Mouse (Mus musculus): ENCODE measurements around the gene Tia1. TPM values are rescaled to one million over a fixed set of nuclear protein-coding genes. Genes with fewer than 3 reads are reported as not detected.
"Not testable (repeated sequence)": the region's sequence is repeated elsewhere in the genome, so short reads cannot be mapped to it uniquely, and the experiment has no call there.

Gene Tia1
- polyA plus RNA-seq, 1 experiment from 2014 or later, result 144 TPM

DNA sequence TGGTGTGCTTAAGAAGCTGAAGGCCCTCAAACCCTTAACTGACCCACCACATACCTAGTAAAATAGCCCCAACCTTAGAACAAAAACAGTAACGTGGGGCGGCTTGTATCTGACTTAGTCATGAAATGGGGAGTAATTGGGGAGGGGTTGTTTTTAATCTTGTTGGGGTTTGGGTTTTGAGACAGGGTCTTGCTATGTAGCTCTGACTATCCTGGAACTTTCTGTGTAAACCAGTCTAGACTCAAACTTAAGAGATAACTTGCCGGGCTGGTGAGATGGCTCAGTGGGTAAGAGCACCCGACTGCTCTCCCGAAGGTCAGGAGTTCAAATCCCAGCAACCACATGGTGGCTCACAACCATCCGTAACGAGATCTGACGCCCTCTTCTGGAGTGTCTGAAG, 23.9 kb upstream of the Tia1 start:
- not testable (repeated sequence) for H3K4me3 ChIP-seq (ENCODE audit: low read depth, low read length); ATAC-seq (replicated peaks; ENCODE audit: insufficient number of reproducible peaks, low FRiP score, low TSS enrichment); H3K9me3 ChIP-seq (replicated peaks; ENCODE audit: control insufficient read depth, low read length); H3K27me3 ChIP-seq (ENCODE audit: control insufficient read depth, insufficient read depth, low read length); H3K9ac ChIP-seq (ENCODE audit: low read depth, low read length); H3K4me2 ChIP-seq; H3K27ac ChIP-seq (ENCODE audit: low read depth, low read length); H3K4me1 ChIP-seq (ENCODE audit: control insufficient read depth, insufficient read depth, low read length)
- H3K36me3 ChIP-seq (ENCODE audit: control insufficient read depth, insufficient read depth, low read length), result peaks cover 21% of the 10 kb centered on the region
- WGBS (ENCODE audit: insufficient replicate concordance), result 78% methylated on average over 6 of the region's 8 CpGs

DNA sequence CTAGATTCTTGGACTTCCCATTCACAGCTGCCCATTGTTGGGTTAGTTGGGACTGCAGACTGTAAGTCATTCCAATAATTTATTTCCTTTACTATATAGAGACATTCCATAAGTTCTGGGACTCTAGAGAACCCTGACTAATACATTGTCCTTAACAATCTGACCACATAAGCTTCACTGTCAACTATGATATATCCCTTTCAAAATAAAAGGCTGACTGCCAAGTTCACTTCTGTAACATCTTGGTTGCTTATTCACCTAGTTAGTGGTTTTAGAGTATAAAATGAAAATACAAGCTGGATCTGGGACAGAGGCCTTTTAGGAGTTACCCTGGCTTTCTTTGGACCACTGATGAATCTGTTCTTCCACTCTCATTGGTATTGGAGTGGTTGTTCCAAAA, 21.5 kb upstream of the Tia1 start:
- Histone ChIP-seq H3K9me3 (replicated peaks; ENCODE audit: control insufficient read depth, low read length) (no peaks in the 10 kb centered on the region), H3K36me3 (ENCODE audit: control insufficient read depth, insufficient read depth, low read length) (peaks cover 12% of the 10 kb centered on the region), H3K4me2 (no peak overlapping the region), H3K4me1 (ENCODE audit: control insufficient read depth, insufficient read depth, low read length) (no peaks in the 10 kb centered on the region), H3K4me3 (ENCODE audit: low read depth, low read length) (no peak overlapping the region), H3K27me3 (ENCODE audit: control insufficient read depth, insufficient read depth, low read length) (no peaks in the 10 kb centered on the region), H3K27ac (ENCODE audit: low read depth, low read length) (no peak overlapping the region), H3K9ac (ENCODE audit: low read depth, low read length) (no peak overlapping the region)
- ATAC-seq (replicated peaks; ENCODE audit: insufficient number of reproducible peaks, low FRiP score, low TSS enrichment), result no peak

- Histone ChIP-seq H3K4me2 (no peak overlapping the region), H3K4me3 (ENCODE audit: low read depth, low read length) (no peak overlapping the region), H3K4me1 (ENCODE audit: control insufficient read depth, insufficient read depth, low read length) (no peaks in the 10 kb centered on the region), H3K9me3 (replicated peaks; ENCODE audit: control insufficient read depth, low read length) (no peaks in the 10 kb centered on the region), H3K9ac (ENCODE audit: low read depth, low read length) (no peak overlapping the region), H3K27me3 (ENCODE audit: control insufficient read depth, insufficient read depth, low read length) (no peaks in the 10 kb centered on the region), H3K36me3 (ENCODE audit: control insufficient read depth, insufficient read depth, low read length) (peaks cover 7% of the 10 kb centered on the region), H3K27ac (ENCODE audit: low read depth, low read length) (no peak overlapping the region)
- 37% methylated on average over 16 of the region's 16 CpGs for WGBS (ENCODE audit: insufficient replicate concordance)
- ATAC-seq (replicated peaks; ENCODE audit: insufficient number of reproducible peaks, low FRiP score, low TSS enrichment), result no peak
These were observed 20.6 kb upstream of the Tia1 start for GRCm38 (mm10) chr6:86383370-86383769.

DNA sequence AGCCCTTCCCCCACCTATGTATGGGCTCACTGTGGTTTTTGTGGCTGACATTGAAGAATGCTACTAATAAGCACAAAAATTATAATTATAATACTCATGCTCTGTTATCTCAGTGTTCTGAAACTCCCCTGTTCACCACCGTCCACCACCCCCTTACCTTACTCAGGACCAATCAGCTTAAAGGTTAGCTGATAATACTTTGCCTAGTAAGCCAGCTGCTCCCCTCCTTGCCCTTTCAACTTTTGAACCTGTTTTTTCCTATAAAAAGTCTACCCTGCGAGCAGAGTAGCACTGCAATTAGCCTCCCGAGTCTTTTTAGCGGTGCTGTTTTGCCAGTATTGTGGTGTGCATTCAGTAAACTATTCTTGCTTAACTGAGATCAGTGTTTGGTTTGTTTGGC, 19.3 kb upstream of the Tia1 start:
- ATAC-seq (replicated peaks; ENCODE audit: insufficient number of reproducible peaks, low FRiP score, low TSS enrichment), result no peak
- Histone ChIP-seq H3K4me1 (ENCODE audit: control insufficient read depth, insufficient read depth, low read length) (no peaks in the 10 kb centered on the region), H3K4me3 (ENCODE audit: low read depth, low read length) (no peak overlapping the region), H3K27ac (ENCODE audit: low read depth, low read length) (no peak overlapping the region), H3K27me3 (ENCODE audit: control insufficient read depth, insufficient read depth, low read length) (no peaks in the 10 kb centered on the region), H3K9me3 (replicated peaks; ENCODE audit: control insufficient read depth, low read length) (no peaks in the 10 kb centered on the region), H3K4me2 (no peak overlapping the region), H3K36me3 (ENCODE audit: control insufficient read depth, insufficient read depth, low read length) (peaks cover 8% of the 10 kb centered on the region), H3K9ac (ENCODE audit: low read depth, low read length) (no peak overlapping the region)
- 62% methylated on average over 4 of the region's 4 CpGs for WGBS (ENCODE audit: insufficient replicate concordance)

- no peak overlapping the region for H3K4me3 ChIP-seq (ENCODE audit: low read depth, low read length)
- H3K4me2 ChIP-seq, result no peak overlapping the region
- 70% methylated on average over 5 of the region's 5 CpGs for WGBS (ENCODE audit: insufficient replicate concordance)
- peaks cover 13% of the 10 kb centered on the region for H3K36me3 ChIP-seq (ENCODE audit: control insufficient read depth, insufficient read depth, low read length)
- H3K27me3 ChIP-seq (ENCODE audit: control insufficient read depth, insufficient read depth, low read length), result no peaks in the 10 kb centered on the region
- ATAC-seq (replicated peaks; ENCODE audit: insufficient number of reproducible peaks, low FRiP score, low TSS enrichment), result no peak
- H3K4me1 ChIP-seq (ENCODE audit: control insufficient read depth, insufficient read depth, low read length), result no peaks in the 10 kb centered on the region
- no peak overlapping the region for H3K9ac ChIP-seq (ENCODE audit: low read depth, low read length)
- no peak overlapping the region for H3K27ac ChIP-seq (ENCODE audit: low read depth, low read length)
- no peaks in the 10 kb centered on the region for H3K9me3 ChIP-seq (replicated peaks; ENCODE audit: control insufficient read depth, low read length)
These were observed 18.5 kb upstream of the Tia1 start for GRCm38 (mm10) chr6:86385362-86386104.

DNA sequence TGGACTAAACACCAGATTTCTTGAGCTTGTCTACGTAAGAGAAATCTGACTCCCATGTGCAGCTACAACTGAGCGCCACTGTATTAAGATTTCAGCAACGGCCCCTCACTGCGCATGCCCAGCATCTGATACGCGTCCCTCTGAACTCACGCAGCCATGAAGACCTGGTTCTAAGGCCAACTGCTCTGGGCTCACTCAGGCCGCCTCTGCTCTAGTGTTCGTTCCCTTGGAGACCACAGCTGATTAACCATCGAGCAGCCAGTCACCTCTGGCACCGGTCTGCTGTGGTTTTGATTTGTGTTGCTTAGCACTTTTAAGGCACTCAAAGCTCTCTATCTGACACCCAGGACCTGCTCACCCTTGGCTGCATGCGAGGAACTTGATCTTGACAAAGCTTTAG, 16.7 kb upstream of the Tia1 start:
- Histone ChIP-seq H3K9me3 (replicated peaks; ENCODE audit: control insufficient read depth, low read length) (no peaks in the 10 kb centered on the region), H3K27ac (ENCODE audit: low read depth, low read length) (no peak overlapping the region), H3K27me3 (ENCODE audit: control insufficient read depth, insufficient read depth, low read length) (no peaks in the 10 kb centered on the region), H3K4me1 (ENCODE audit: control insufficient read depth, insufficient read depth, low read length) (no peaks in the 10 kb centered on the region), H3K4me2 (no peak overlapping the region), H3K9ac (ENCODE audit: low read depth, low read length) (no peak overlapping the region), H3K36me3 (ENCODE audit: control insufficient read depth, insufficient read depth, low read length) (peaks cover 29% of the 10 kb centered on the region), H3K4me3 (ENCODE audit: low read depth, low read length) (no peak overlapping the region)
- no peak for ATAC-seq (replicated peaks; ENCODE audit: insufficient number of reproducible peaks, low FRiP score, low TSS enrichment)
- WGBS (ENCODE audit: insufficient replicate concordance), result 79% methylated on average over 12 of the region's 12 CpGs

DNA sequence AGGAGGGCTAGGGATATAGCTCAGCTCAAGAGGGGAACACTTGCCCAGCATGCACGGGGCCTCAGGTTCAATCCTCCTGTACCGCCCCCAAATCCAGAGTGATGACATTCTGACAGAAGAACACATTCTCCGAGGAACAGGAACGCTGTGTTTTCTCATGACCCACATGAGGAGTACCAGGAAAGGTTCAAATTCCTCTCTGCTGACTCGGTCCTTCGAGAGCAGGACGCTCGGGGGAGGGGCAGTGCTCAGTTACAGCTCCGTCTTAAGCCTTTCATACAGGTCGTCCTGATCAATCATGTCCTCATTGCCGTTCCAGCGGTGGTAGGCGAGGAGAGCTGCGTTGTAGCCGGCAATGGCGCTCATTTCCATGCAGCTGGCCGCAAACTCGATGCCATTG, 15.6 kb upstream of the Tia1 start:
- no peaks in the 10 kb centered on the region for H3K4me1 ChIP-seq (ENCODE audit: control insufficient read depth, insufficient read depth, low read length)
- 65% methylated on average over 18 of the region's 18 CpGs for WGBS (ENCODE audit: insufficient replicate concordance)
- no peaks in the 10 kb centered on the region for H3K9me3 ChIP-seq (replicated peaks; ENCODE audit: control insufficient read depth, low read length)
- H3K36me3 ChIP-seq (ENCODE audit: control insufficient read depth, insufficient read depth, low read length), result peaks cover 29% of the 10 kb centered on the region
- no peak overlapping the region for H3K4me3 ChIP-seq (ENCODE audit: low read depth, low read length)
- ATAC-seq (replicated peaks; ENCODE audit: insufficient number of reproducible peaks, low FRiP score, low TSS enrichment), result no peak
- no peak overlapping the region for H3K4me2 ChIP-seq
- H3K9ac ChIP-seq (ENCODE audit: low read depth, low read length), result no peak overlapping the region
- no peaks in the 10 kb centered on the region for H3K27me3 ChIP-seq (ENCODE audit: control insufficient read depth, insufficient read depth, low read length)
- H3K27ac ChIP-seq (ENCODE audit: low read depth, low read length), result no peak overlapping the region

DNA sequence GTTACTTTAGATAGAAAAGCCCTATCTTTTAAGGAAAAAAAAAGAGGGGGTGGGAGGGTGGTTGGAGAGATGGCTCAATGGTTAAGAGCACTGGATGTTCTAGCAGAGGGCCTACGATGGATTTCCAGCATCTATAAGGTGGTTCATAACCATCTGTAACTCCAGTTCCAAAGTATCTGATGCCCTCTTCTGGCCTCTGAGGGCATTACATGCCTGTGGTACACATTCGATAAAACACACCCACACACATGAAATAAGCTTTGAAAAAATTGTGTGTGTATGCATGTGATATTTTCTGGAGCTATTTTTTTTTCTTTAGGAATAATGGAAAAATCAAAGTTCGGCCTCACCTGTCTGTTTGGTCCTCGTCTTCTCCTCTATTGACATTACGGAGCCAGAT, 12.7 kb upstream of the Tia1 start:
- no peaks in the 10 kb centered on the region for H3K27me3 ChIP-seq (ENCODE audit: control insufficient read depth, insufficient read depth, low read length)
- H3K4me3 ChIP-seq (ENCODE audit: low read depth, low read length), result no peak overlapping the region
- peaks cover 29% of the 10 kb centered on the region for H3K36me3 ChIP-seq (ENCODE audit: control insufficient read depth, insufficient read depth, low read length)
- no peaks in the 10 kb centered on the region for H3K9me3 ChIP-seq (replicated peaks; ENCODE audit: control insufficient read depth, low read length)
- peaks cover 15% of the 10 kb centered on the region for H3K4me1 ChIP-seq (ENCODE audit: control insufficient read depth, insufficient read depth, low read length)
- no peak overlapping the region for H3K4me2 ChIP-seq
- no peak for ATAC-seq (replicated peaks; ENCODE audit: insufficient number of reproducible peaks, low FRiP score, low TSS enrichment)
- H3K9ac ChIP-seq (ENCODE audit: low read depth, low read length), result no peak overlapping the region
- no peak overlapping the region for H3K27ac ChIP-seq (ENCODE audit: low read depth, low read length)
- 95% methylated on average over 5 of the region's 5 CpGs for WGBS (ENCODE audit: insufficient replicate concordance)

DNA sequence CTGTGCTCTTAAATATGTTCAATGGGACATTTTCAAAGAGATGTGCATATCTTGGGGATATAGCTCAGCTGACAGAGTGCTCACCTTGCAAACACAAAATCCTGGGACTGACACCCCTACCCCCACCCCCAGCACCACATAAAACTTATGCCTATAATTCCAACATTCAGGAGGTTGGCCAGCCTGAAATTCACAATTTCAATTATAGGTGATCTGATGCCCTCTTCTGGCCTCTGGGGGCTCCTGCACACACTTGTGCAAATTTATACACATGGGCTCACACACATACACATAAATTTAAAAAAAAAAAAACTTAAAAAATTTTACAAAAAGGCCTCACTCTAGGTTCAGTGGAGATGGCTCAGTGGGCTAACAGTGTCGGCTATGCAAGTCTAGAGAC, 10.8 kb upstream of the Tia1 start:
- Histone ChIP-seq H3K9me3 (replicated peaks; ENCODE audit: control insufficient read depth, low read length) (no peaks in the 10 kb centered on the region), H3K4me3 (ENCODE audit: low read depth, low read length) (no peak overlapping the region), H3K36me3 (ENCODE audit: control insufficient read depth, insufficient read depth, low read length) (peaks cover 27% of the 10 kb centered on the region), H3K4me2 (no peak overlapping the region), H3K9ac (ENCODE audit: low read depth, low read length) (no peak overlapping the region), H3K4me1 (ENCODE audit: control insufficient read depth, insufficient read depth, low read length) (peaks cover 21% of the 10 kb centered on the region), H3K27me3 (ENCODE audit: control insufficient read depth, insufficient read depth, low read length) (no peaks in the 10 kb centered on the region), H3K27ac (ENCODE audit: low read depth, low read length) (no peak overlapping the region)
- no peak for ATAC-seq (replicated peaks; ENCODE audit: insufficient number of reproducible peaks, low FRiP score, low TSS enrichment)
- 71% methylated on average over 1 of the region's 1 CpGs for WGBS (ENCODE audit: insufficient replicate concordance)
